Mouse (Mus musculus) hindbrain, embryonic 14.5 days (tissue): ENCODE data around the gene Slc7a1. TPM values are rescaled to one million over a fixed set of nuclear protein-coding genes. Genes with fewer than 3 reads are reported as not detected.

Source experiments
- ATAC-seq: fragments of 200-750 bp; cut with Nextera tagmentation; 2 replicates; pipeline ENCODE4 v1.8.0; 2017; ENCODE audit warnings: moderate number of reproducible peaks, mild to moderate bottlenecking, moderate TSS enrichment, moderate library complexity; ENCODE audit not compliant: low FRiP score
- DNase-seq: peaks from one replicate; pipeline ENCODE4 v3.0.0-alpha.2; 2015; ENCODE audit warnings: low spot score
- H3K27ac ChIP-seq: fragments of 300-500 bp; sonication (generic); 2 replicates; pipeline ENCODE4 v1.5.1; 2014; ENCODE audit warnings: mild to moderate bottlenecking, moderate library complexity
- H3K27me3 ChIP-seq: fragments of 300-500 bp; sonication (generic); 2 replicates; pipeline ENCODE4 v1.6.1; 2014; ENCODE audit warnings: mild to moderate bottlenecking, low read length, mixed read lengths; ENCODE audit not compliant: control insufficient read depth, insufficient read depth
- H3K36me3 ChIP-seq: fragments of 300-500 bp; sonication (generic); replicated peaks from 2 replicates; pipeline ENCODE4 v1.6.1; 2014; ENCODE audit not compliant: control insufficient read depth, insufficient read depth
- H3K4me1 ChIP-seq: fragments of 300-500 bp; sonication (generic); replicated peaks from 2 replicates; pipeline ENCODE4 v1.6.1; 2014; ENCODE audit warnings: antibody characterized with exemption, low read length, mixed read lengths; ENCODE audit not compliant: control insufficient read depth, insufficient read depth
- H3K4me2 ChIP-seq: fragments of 300-500 bp; sonication (generic); replicated peaks from 2 replicates; pipeline ENCODE4 v1.6.1; 2014; ENCODE audit warnings: mild to moderate bottlenecking, moderate library complexity
- H3K4me3 ChIP-seq: fragments of 300-500 bp; sonication (generic); replicated peaks from 2 replicates; pipeline ENCODE4 v1.5.1; 2014; ENCODE audit warnings: mild to moderate bottlenecking, low read length
- H3K9ac ChIP-seq: fragments of 300-500 bp; sonication (generic); 2 replicates; pipeline ENCODE4 v1.6.1; 2014
- H3K9me3 ChIP-seq: fragments of 300-500 bp; sonication (generic); 2 replicates; pipeline ENCODE4 v1.6.1; 2016; ENCODE audit warnings: low read length; ENCODE audit not compliant: control insufficient read depth
- WGBS: fragments of 180-500 bp; shearing (Covaris S2); extraction: QIAGEN DNeasy Blood & Tissue Kit; methylation state at CpG from one replicate; pipeline ENCODE4 v1.1.7; 2014; 5-methylcytosine and 5-hydroxymethylcytosine counted together
- polyA plus RNA-seq: library from polyadenylated mRNA; unstranded; fragments of >200 nt; fragmentation: Nextera tagmentation; extraction: Ambion mirVana; gene quantifications from 2 replicates; pipeline ENCODE4 v1.2.1, GENCODE M21; 2014

Slc7a1 gene
- polyA plus RNA-seq, 1 experiment from 2014 or later: 58.4 TPM

DNA sequence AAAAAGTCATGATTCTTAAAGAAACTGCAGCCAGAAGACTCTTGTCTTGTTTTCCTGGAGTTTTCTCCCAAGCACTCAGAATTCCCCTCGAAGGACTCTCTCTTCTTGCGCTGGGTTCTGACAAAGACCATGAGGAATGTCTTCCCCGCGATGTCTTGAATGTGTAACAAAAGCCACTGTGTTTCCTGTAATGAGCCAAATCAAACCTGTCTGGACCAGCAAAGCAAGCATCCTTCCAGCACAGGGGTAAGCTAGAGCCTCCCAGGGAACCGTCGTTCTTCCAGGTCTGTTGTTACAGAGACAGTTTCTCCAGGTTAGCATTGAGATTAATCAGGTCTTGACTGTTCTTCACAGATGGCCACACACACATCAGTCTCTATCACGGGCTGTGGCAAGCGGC is 121.5 kb downstream of the Slc7a1 start:
- peaks cover 5% of the 10 kb centered on the region; the same call in 1 of the 2 replicates for H3K9me3 ChIP-seq
- H3K27me3 ChIP-seq: no peaks in the 10 kb centered on the region
- ATAC-seq: no peak
- no peak overlapping the region for H3K4me2 ChIP-seq
- H3K27ac ChIP-seq: no peak overlapping the region
- no peak overlapping the region for H3K9ac ChIP-seq
- H3K36me3 ChIP-seq: no peaks in the 10 kb centered on the region
- no peak overlapping the region for H3K4me3 ChIP-seq
- DNase-seq: no peak
- no peaks in the 10 kb centered on the region for H3K4me1 ChIP-seq
- WGBS: 83% methylated on average over 8 of the region's 8 CpGs

Other genes starting within 250 kb of the Slc7a1 start
- gene Ubl3, start 152.9 kb upstream of the Slc7a1 start, polyA plus RNA-seq: 102 and 114 TPM in 2 replicates